Mouse (Mus musculus): Measurements from ENCODE around the gene Gpx2.

DNA sequence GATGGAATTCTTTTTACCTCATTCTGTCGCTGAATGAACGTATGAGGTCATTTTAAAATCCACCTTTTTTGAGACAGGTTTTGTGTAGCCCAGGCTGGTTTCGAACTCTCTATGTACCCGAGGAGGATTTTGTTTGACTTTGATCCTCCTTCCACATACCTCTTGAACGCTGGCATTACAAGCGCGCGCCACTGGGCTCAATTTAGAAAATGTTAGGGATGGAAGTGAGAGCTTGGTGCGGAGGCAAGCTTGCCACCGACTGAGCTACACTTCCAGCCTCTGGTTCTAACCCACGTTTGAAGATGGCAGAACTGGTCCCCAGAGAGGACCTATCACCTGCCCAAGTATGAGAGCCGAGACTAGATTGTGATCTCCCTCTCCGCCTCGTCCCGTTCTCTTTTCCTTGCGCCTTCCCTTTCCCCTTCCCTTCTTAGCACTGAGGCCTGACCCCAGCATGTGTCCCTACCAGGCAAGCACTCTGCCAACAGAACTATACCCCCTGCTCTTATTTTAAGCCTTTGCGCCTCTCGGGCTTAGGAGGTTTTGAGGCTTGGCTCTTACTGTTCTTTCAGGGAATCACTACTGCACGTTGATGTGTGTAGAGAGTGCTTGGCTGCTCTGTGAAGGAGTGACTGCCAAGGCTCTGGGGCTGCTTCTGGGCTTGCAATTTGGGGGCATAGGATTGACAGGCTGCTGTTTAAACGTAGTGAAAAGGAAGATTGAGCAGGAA is 29.3 kb downstream of the Gpx2 start:
- no peak for TF ChIP-seq ZC3H11A (IDR thresholded peaks at IDR 0.05; ENCODE audit: borderline replicate concordance, low read depth, low read length)
- no peak for TF ChIP-seq CHD2 (IDR thresholded peaks at IDR 0.05; ENCODE audit: low read depth, low read length)
- no peak for TF ChIP-seq ZNF384 (IDR thresholded peaks at IDR 0.05; ENCODE audit: low read depth, low read length)
- TF ChIP-seq MAFK (IDR thresholded peaks at IDR 0.05; ENCODE audit: insufficient read depth, low read depth, low read length), result no peak
- no peak for TF ChIP-seq HCFC1 (IDR thresholded peaks at IDR 0.05; ENCODE audit: borderline replicate concordance, insufficient read depth, low read length)
